Mouse (Mus musculus): Measurements from ENCODE around the gene Dync1li2. TPM values are rescaled to one million over a fixed set of nuclear protein-coding genes. Genes with fewer than 3 reads are reported as not detected.
A peak's percentile ranks its signal among the peaks of the same experiment; 100 is the strongest.

Gene Dync1li2
- total and polyA plus RNA-seq, 2 experiments: 6.3 to 15.4 TPM

DNA sequence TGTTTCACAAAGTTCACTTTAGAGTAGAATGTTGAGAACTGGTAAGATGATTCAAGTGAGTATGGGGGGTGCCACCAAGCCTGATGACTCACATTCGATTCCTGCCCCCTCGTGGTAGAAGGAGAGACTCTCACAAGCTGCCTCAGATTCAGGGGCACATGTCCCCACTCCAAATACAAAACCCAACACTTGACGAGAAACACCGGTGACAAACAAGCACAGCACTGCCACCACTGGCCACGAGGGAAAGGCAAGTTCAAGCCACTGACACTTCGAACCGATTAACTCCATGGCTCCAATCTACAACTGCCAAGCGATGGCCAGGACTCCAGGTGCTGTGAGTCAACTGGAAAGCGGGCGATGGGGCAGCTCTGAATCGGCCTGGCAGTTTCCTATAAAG lies 69.1 kb downstream of the Dync1li2 start:
- H3K4me3 ChIP-seq (ENCODE audit: insufficient read depth, low read depth, low read length): no peak overlapping the region
- WGBS: 38% methylated on average over 11 of the region's 11 CpGs
- H3K79me2 ChIP-seq (ENCODE audit: control insufficient read depth, insufficient read depth, low read length): peaks cover 26% of the 10 kb centered on the region
- H3K9ac ChIP-seq (ENCODE audit: low read depth, low read length): no peak overlapping the region
- TF ChIP-seq CTCF (IDR thresholded peaks at IDR 0.05; ENCODE audit: low read depth, low read length) (peak; percentile 48), POLR2A (IDR thresholded peaks at IDR 0.05; ENCODE audit: extremely low read depth, insufficient read depth, low read length) (no peak)
- peak; percentile 78 for DNase-seq (ENCODE audit: extremely low read depth, low read depth, low spot score)
- peak overlapping the region; percentile 86 for H3K27ac ChIP-seq (replicated peaks; ENCODE audit: insufficient read depth, low read depth, low read length)
- H3K4me1 ChIP-seq (ENCODE audit: control insufficient read depth, insufficient read depth, low read length): peaks cover 25% of the 10 kb centered on the region
- no peaks in the 10 kb centered on the region for H3K36me3 ChIP-seq (ENCODE audit: control insufficient read depth, insufficient read depth, low read length)
- H3K27me3 ChIP-seq (ENCODE audit: control insufficient read depth, insufficient read depth, low read length): no peaks in the 10 kb centered on the region

DNA sequence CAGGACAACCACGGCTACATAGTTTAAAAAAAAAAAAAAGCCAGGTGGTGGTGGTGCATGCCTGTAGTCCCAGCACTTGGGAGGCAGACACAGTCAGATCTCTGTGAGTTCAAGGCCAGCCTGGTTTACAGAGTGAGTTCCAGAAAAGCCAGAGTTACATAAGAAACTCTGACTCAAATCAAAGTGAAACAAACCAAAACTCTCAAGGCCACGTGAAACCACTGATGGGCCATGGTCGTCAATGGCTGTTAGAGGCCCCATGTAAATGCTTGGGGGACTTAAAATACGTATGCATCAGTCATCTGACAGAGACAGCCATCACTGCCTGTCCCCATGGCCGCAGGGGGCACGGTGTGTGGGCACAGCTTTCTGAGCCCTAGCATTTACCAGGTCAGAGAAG lies 71.7 kb downstream of the Dync1li2 start:
- DNase-seq (ENCODE audit: extremely low read depth, low read depth, low spot score): no peak
- H3K4me1 ChIP-seq (ENCODE audit: control insufficient read depth, insufficient read depth, low read length): peaks cover 25% of the 10 kb centered on the region
- peak overlapping the region; percentile 25; the same call in 1 of the 2 replicates for H3K27ac ChIP-seq (replicated peaks; ENCODE audit: insufficient read depth, low read depth, low read length)
- H3K79me2 ChIP-seq (ENCODE audit: control insufficient read depth, insufficient read depth, low read length): peaks cover 27% of the 10 kb centered on the region
- no peak overlapping the region for H3K9ac ChIP-seq (ENCODE audit: low read depth, low read length)
- no peaks in the 10 kb centered on the region for H3K36me3 ChIP-seq (ENCODE audit: control insufficient read depth, insufficient read depth, low read length)
- no peak for TF ChIP-seq POLR2A (IDR thresholded peaks at IDR 0.05; ENCODE audit: extremely low read depth, insufficient read depth, low read length)
- no peak for TF ChIP-seq CTCF (IDR thresholded peaks at IDR 0.05; ENCODE audit: low read depth, low read length)
- 79% methylated on average over 6 of the region's 6 CpGs for WGBS
- no peaks in the 10 kb centered on the region for H3K27me3 ChIP-seq (ENCODE audit: control insufficient read depth, insufficient read depth, low read length)
- no peak overlapping the region for H3K4me3 ChIP-seq (ENCODE audit: insufficient read depth, low read depth, low read length)

DNA sequence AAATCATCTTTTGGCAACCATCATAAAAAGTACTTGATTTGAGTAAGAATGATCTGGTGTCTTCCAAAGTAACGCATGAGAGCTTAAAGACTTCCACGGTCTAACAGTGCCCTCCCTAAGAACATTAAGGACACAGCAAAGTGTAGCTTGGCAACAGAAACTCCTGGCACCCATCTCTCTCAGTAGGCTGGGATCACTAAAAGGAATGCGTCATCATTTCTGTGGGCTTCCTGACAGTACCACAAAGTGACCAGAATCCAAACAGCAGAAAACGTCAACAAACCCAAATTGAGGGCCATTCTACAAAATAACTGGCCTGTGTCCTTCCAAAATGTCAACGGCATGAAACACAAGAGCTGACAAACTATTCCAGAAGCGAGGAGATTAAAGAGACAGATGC lies 72.8 kb downstream of the Dync1li2 start:
- Histone ChIP-seq H3K4me1 (ENCODE audit: control insufficient read depth, insufficient read depth, low read length) (peaks cover 19% of the 10 kb centered on the region), H3K27ac (replicated peaks; ENCODE audit: insufficient read depth, low read depth, low read length) (no peak overlapping the region), H3K9ac (ENCODE audit: low read depth, low read length) (no peak overlapping the region), H3K36me3 (ENCODE audit: control insufficient read depth, insufficient read depth, low read length) (no peaks in the 10 kb centered on the region), H3K4me3 (ENCODE audit: insufficient read depth, low read depth, low read length) (no peak overlapping the region), H3K79me2 (ENCODE audit: control insufficient read depth, insufficient read depth, low read length) (peaks cover 37% of the 10 kb centered on the region), H3K27me3 (ENCODE audit: control insufficient read depth, insufficient read depth, low read length) (no peaks in the 10 kb centered on the region)
- 43% methylated on average over 6 of the region's 6 CpGs for WGBS
- DNase-seq (ENCODE audit: extremely low read depth, low read depth, low spot score): peak; percentile 71
- no peak for TF ChIP-seq CTCF (IDR thresholded peaks at IDR 0.05; ENCODE audit: low read depth, low read length)
- TF ChIP-seq POLR2A (IDR thresholded peaks at IDR 0.05; ENCODE audit: extremely low read depth, insufficient read depth, low read length): no peak

DNA sequence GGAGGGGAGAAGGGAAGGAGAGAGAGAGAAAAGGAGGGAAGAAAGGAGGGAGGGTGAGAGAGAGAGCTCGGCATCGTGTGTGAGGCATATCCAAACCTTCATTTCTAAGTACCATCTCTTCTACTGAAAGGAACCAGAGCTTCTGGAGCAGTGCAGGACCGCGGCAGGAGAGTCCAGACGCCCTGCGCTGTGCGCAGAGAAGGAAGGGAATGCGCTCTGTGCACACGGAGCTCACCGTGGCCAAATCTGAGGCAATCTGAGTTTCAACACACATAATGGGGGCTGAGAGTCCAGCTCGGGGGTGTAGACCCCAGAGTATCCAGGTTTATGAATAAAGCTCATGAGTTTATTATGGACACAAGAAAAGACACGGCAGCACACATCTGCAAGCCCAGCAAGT lies 73.3 kb downstream of the Dync1li2 start:
- no peaks in the 10 kb centered on the region for H3K36me3 ChIP-seq (ENCODE audit: control insufficient read depth, insufficient read depth, low read length)
- 85% methylated on average over 12 of the region's 12 CpGs for WGBS
- no peak overlapping the region for H3K27ac ChIP-seq (replicated peaks; ENCODE audit: insufficient read depth, low read depth, low read length)
- H3K27me3 ChIP-seq (ENCODE audit: control insufficient read depth, insufficient read depth, low read length): no peaks in the 10 kb centered on the region
- peaks cover 18% of the 10 kb centered on the region for H3K4me1 ChIP-seq (ENCODE audit: control insufficient read depth, insufficient read depth, low read length)
- H3K4me3 ChIP-seq (ENCODE audit: insufficient read depth, low read depth, low read length): no peak overlapping the region
- TF ChIP-seq POLR2A (IDR thresholded peaks at IDR 0.05; ENCODE audit: extremely low read depth, insufficient read depth, low read length) (no peak), CTCF (IDR thresholded peaks at IDR 0.05; ENCODE audit: low read depth, low read length) (no peak)
- no peak for DNase-seq (ENCODE audit: extremely low read depth, low read depth, low spot score)
- no peak overlapping the region for H3K9ac ChIP-seq (ENCODE audit: low read depth, low read length)
- peaks cover 39% of the 10 kb centered on the region for H3K79me2 ChIP-seq (ENCODE audit: control insufficient read depth, insufficient read depth, low read length)

Other genes with a start within 250 kb of the Dync1li2 start
- gene Tk2, start 194.5 kb downstream of the Dync1li2 start, total RNA-seq (2014; rRNA removed): 14.5 and 16.6 TPM in 2 replicates
- 14.4 and 18.8 TPM in 2 replicates for gene Tk2, start 194.5 kb downstream of the Dync1li2 start, polyA plus RNA-seq (2012; rRNA removed)
- 1.9 and 2.1 TPM in 2 replicates for gene Cklf, start 192.2 kb downstream of the Dync1li2 start, total RNA-seq (2014; rRNA removed)
- 1.4 and 2.0 TPM in 2 replicates for gene Cklf, start 192.2 kb downstream of the Dync1li2 start, polyA plus RNA-seq (2012; rRNA removed)
- gene Cmtm2a, start 149.9 kb downstream of the Dync1li2 start, total RNA-seq (2014; rRNA removed): not detected in 2 replicates
- not detected in 2 replicates for gene Cmtm2a, start 149.9 kb downstream of the Dync1li2 start, polyA plus RNA-seq (2012; rRNA removed)
- gene Gm45711, start 133.0 kb downstream of the Dync1li2 start, total RNA-seq (2014; rRNA removed): not detected in 2 replicates
- not detected in 2 replicates for gene Gm45711, start 133.0 kb downstream of the Dync1li2 start, polyA plus RNA-seq (2012; rRNA removed)
- gene Cmtm1, start 132.9 kb downstream of the Dync1li2 start, total RNA-seq (2014; rRNA removed): not detected in 2 replicates
- not detected in 2 replicates for gene Cmtm1, start 132.9 kb downstream of the Dync1li2 start, polyA plus RNA-seq (2012; rRNA removed)
- not detected in 2 replicates for gene Gm11020, start 121.5 kb downstream of the Dync1li2 start, total RNA-seq (2014; rRNA removed)
- not detected in 2 replicates for gene Gm11020, start 121.5 kb downstream of the Dync1li2 start, polyA plus RNA-seq (2012; rRNA removed)
- gene Cmtm2b, start 120.8 kb downstream of the Dync1li2 start, total RNA-seq (2014; rRNA removed): not detected in 2 replicates
- not detected in 2 replicates for gene Cmtm2b, start 120.8 kb downstream of the Dync1li2 start, polyA plus RNA-seq (2012; rRNA removed)
- 6.3 and 8.1 TPM in 2 replicates for gene Cmtm3, start 103.6 kb downstream of the Dync1li2 start, total RNA-seq (2014; rRNA removed)
- gene Cmtm3, start 103.6 kb downstream of the Dync1li2 start, polyA plus RNA-seq (2012; rRNA removed): 12.1 and 24.6 TPM in 2 replicates
- 9.8 and 15.2 TPM in 2 replicates for gene Cmtm4, start 47.2 kb downstream of the Dync1li2 start, total RNA-seq (2014; rRNA removed)
- gene Cmtm4, start 47.2 kb downstream of the Dync1li2 start, polyA plus RNA-seq (2012; rRNA removed): 10.0 and 12.7 TPM in 2 replicates
- gene Terb1, start 66.9 kb upstream of the Dync1li2 start, total RNA-seq (2014; rRNA removed): not detected in 2 replicates
- gene Terb1, start 66.9 kb upstream of the Dync1li2 start, polyA plus RNA-seq (2012; rRNA removed): not detected in 2 replicates
- 23.9 and 30.1 TPM in 2 replicates for gene Nae1, start 91.6 kb upstream of the Dync1li2 start, total RNA-seq (2014; rRNA removed)
- 4.5 and 7.3 TPM in 2 replicates for gene Nae1, start 91.6 kb upstream of the Dync1li2 start, polyA plus RNA-seq (2012; rRNA removed)
- gene Car7, start 91.6 kb upstream of the Dync1li2 start, total RNA-seq (2014; rRNA removed): 1.0 and 1.2 TPM in 2 replicates
- 1.8 and 2.6 TPM in 2 replicates for gene Car7, start 91.6 kb upstream of the Dync1li2 start, polyA plus RNA-seq (2012; rRNA removed)
- 16.4 and 20.0 TPM in 2 replicates for gene Pdp2, start 148.4 kb upstream of the Dync1li2 start, total RNA-seq (2014; rRNA removed)
- 9.6 and 11.9 TPM in 2 replicates for gene Pdp2, start 148.4 kb upstream of the Dync1li2 start, polyA plus RNA-seq (2012; rRNA removed)
- 0.07 TPM in 1 of 2 replicates, not detected in the other for gene Cdh16, start 181.3 kb upstream of the Dync1li2 start, total RNA-seq (2014; rRNA removed)
- gene Cdh16, start 181.3 kb upstream of the Dync1li2 start, polyA plus RNA-seq (2012; rRNA removed): not detected in 2 replicates
- 0.34 and 0.46 TPM in 2 replicates for gene Rrad, start 188.3 kb upstream of the Dync1li2 start, total RNA-seq (2014; rRNA removed)
- gene Rrad, start 188.3 kb upstream of the Dync1li2 start, polyA plus RNA-seq (2012; rRNA removed): 0.23 and 0.50 TPM in 2 replicates
- 18.7 and 18.9 TPM in 2 replicates for gene Ciao2b, start 198.9 kb upstream of the Dync1li2 start, total RNA-seq (2014; rRNA removed)
- 20.4 and 24.2 TPM in 2 replicates for gene Ciao2b, start 198.9 kb upstream of the Dync1li2 start, polyA plus RNA-seq (2012; rRNA removed)